Mouse (Mus musculus): ENCODE data around the gene Xpnpep1.
A peak's percentile ranks its signal among the peaks of the same experiment; 100 is the strongest.

The Xpnpep1 gene

DNA sequence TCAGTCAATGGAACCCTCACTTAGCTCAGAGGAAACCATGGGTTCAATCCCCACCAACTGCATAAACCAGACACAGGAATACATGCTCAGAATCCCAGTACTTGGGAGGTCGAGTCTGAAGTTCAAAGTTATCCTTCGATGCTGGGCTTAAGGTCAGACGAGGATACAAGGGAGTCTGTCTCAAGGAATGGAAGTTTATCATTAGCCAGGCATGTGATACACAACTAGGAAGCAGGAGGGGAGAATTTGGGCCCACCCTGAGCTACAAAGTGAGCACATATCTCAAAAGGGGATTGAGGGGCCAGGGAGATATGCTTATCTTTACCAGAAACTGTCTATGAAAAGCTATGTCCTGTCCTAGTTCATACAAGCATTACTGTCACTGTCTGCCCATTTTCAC is 7.4 kb downstream of the Xpnpep1 start:
- no peak for DNase-seq (ENCODE audit: low spot score in 2 of 2)

DNA sequence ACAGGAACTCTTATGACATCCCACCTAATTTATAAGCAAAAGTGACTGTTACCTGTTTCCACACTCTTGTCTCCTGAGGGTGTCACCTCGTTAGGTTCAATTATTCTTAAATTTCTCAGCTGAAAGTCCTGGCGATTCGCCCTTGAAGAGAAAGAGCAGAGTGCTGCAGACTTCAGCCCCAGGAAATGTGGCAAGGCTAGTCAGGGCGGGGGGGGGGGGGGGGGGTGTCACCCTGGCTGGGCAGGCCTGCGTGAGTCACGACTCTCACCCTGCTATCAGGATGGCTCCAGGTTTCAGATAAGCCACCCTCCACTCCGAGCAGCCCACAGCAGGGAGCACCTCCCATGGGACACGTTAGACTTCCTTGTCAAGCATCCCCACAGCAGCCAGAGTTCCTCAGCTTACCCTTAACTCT is 8.1 kb downstream of the Xpnpep1 start:
- no peak for DNase-seq (ENCODE audit: low spot score in 2 of 2)

DNA sequence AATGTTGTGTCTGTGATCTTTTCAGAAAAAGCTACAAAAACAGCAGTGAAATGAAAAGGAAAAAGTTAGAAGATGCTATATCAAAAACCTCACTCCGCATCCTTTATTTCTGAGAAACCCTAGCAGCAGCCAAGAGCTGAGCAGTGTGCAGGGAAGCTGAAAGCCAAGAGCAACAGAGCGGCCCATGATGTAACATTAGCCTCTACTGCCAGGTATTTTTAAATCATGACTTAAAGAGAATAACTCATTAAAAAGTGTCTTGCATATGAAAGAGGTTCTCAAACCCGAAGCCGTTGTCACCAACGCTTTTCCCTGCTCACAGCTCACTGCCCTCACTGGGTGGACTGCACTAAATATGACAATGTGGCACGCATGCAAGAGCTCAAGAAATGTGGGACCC is 9.7 kb downstream of the Xpnpep1 start:
- no peak for DNase-seq (ENCODE audit: low spot score in 2 of 2)

DNA sequence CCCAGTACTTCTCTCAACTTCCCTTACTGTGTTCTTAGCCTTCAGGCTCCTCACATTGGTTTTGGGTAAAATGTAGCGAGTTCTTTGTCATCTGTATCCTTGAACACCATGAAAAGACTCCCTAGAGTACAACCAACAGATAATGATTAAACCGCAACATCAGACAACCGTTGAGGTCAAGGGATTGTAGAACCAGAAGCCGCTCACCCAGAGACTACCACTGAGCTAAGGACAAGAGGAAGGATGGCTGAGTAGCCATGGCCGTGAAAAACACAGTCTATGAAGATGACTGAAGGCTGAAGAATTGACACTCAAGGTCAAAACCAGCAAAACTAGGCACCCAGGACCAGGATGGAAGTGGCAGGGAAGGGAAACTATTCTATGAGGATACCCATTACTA is 10.3 kb downstream of the Xpnpep1 start:
- DNase-seq (ENCODE audit: low spot score in 2 of 2): no peak

DNA sequence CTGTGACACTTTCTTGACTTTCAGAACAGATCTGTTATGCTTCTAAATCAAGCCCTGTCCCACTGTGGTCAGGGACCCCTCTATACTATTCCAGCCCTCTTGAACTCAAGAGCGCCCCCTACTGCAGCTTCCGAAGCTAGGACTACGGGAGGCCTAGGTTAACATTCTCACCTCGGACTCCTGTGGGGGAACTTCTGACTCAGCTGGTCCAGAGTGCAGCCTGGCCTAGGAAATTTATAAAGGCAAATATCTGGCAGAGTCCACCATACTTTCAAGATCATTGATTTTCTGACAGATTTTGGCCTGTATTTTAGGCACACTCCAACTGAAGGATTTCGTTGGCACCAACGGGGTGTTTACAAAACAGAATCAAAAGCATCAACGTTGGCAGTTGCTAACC is 11.0 kb downstream of the Xpnpep1 start:
- DNase-seq (ENCODE audit: low spot score in 2 of 2): no peak

DNA sequence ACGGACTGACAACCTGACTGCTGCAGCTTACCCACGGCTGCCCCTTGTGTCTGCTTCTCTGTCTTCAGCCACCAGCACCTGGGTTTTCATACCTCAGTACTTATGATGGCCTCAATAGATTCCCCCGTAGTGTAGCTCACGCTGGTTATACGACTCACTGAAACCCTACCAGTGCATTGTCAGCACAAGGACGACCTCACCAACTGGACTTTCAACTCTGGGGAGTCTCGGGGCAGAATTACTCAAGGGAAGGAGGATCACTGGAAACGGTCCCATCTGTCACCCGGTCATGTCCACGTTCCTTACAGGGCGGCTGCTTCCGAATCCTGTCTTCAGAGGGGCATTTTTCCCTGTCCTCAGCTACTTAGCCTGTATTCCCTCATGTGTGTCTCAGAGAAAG is 11.8 kb downstream of the Xpnpep1 start:
- DNase-seq (ENCODE audit: low spot score in 2 of 2): no peak

DNA sequence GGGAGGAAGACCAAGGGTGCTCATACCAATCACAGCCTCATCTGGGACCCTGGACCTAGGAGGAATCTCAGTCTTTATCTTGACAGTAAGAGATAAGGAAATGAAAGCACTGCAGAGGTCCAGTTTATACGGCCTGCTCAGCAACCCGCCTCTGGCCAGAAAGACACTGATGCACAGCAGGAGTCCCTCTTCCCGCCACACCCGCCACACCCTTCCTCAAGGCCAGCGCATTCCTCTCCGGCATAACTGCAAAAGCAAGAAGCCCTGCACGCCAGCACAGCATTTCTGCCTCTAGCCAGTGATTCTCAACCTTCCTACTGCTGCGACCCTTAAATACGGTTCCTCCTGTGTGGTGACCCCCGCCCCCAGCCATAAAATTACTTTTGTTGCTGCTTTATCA is 16.8 kb downstream of the Xpnpep1 start:
- DNase-seq (ENCODE audit: low spot score in 2 of 2): no peak

DNA sequence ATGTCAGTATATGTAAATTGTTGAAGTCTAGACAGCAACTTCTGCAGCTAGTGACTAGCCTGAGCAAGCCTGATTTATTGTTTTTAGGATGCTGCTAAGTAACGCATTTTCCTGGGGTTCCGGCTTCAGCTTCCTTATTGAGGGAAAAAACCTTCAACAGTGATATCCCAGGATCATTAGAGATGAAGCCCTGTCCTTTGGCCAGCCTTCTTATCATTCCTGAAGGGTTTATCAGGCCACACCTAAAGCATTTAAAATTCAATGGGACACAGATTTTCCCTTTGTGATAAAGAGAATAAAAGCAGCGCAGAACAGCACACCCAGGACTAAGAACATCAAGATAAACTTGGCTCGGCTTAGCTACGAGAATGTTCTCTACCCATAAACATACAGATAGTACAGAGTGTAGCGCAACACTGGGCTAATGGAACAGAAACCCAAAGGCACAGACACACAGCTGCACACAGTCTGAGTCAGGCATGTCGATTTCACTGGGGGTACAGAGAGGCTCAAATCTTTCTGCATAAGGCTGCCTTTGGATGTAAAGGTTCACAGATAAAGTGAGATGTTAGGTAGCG is 17.9 kb downstream of the Xpnpep1 start:
- no peak for DNase-seq (ENCODE audit: low spot score in 2 of 2)

DNA sequence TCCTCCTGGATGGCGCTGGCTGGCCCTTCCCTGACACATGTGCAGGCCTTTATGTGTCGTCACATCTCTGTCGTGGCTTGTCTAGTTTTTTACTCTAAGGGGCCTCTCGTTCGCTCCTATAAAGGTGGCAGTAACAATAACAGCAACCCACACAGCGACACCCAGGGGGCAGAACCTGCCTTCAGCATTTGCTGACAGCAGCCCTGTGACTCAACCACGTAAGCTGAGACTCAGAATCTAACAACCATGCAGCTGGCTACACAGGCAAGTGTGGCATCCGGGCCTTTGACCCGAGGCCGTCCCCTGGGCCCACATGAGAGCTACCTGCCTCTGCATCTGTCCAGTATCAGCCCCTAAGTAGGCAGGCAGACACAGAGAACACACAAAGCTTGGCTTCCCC is 18.5 kb downstream of the Xpnpep1 start:
- no peak for DNase-seq (ENCODE audit: low spot score in 2 of 2)

DNA sequence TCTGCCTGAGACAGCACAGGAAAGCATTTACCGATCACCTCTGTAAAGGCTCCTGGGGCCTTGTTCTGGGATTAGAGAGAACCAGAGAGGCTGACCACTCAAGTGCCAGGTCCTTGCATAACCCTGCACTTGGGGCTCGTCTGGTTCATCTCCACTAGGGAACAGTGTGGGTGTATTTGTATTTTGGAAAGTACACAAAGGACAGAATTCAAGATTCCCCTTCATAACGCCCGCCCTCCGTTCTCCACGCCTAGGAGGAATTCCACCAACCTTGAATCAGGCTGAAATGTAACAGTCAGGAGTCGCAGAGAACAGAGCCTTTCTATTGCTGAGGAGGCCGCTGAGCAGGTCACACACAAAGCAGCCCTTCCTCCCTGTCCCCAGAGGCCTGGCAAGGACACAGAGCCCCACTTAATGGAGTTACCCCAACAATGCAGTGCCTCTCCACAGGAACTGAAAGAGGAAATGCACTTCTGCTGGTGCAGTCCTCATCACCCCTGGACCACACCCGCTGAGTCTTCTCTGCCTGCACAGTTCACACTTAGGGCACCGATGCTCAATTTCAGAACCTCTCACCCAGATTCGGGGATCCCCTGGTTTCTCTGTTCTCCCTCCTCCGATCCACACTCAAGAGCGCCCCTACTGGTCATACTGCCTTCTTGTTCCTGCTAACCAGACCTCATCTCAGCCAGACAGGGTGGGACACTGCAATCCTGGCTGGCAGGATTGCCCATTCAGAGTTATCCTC is 20.1 kb downstream of the Xpnpep1 start:
- DNase-seq (ENCODE audit: low spot score in 2 of 2): peak; percentile 61 to 64

DNA sequence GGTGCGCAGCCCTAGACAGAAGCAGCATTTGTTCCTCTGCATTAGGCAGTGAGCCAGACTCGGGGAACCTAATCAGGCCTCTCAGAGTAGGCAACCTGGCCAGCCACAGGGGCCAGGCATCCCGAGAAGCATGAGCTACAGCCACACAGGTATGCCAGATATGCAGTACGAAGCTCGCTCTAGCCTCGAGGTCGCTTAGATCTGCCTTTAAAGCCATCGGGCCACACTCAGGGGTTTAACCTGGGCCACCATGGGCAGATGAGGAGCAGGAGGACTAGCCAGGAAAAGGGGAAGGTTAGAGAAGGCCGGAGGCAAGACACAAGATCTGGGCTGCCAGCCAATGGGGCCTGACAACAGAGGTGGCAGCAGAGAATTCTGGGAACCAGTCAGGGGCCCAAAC is 22.1 kb downstream of the Xpnpep1 start:
- DNase-seq (ENCODE audit: low spot score in 2 of 2): peak in 1 of 2 experiments; percentile 51

DNA sequence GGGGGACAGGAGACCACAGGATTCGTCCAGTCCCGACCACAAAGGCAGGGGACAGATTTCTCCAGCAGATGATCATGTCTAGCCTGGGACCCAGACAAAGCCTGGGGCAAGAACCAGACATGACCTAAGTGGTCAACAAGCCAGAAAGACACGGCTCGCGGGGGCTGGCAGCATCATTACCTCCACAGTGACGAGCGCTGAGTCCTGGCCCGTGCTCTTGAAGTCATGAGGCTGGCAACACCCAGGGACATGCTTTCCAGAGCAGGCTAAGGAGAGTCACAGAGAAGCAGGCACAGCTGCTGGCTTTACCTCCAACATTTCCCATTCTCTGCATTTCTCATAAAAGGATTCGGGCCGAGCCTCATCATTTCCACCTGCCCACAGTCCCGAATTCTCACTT is 22.8 kb downstream of the Xpnpep1 start:
- DNase-seq (ENCODE audit: low spot score in 2 of 2): peak in 1 of 2 experiments; percentile 42

DNA sequence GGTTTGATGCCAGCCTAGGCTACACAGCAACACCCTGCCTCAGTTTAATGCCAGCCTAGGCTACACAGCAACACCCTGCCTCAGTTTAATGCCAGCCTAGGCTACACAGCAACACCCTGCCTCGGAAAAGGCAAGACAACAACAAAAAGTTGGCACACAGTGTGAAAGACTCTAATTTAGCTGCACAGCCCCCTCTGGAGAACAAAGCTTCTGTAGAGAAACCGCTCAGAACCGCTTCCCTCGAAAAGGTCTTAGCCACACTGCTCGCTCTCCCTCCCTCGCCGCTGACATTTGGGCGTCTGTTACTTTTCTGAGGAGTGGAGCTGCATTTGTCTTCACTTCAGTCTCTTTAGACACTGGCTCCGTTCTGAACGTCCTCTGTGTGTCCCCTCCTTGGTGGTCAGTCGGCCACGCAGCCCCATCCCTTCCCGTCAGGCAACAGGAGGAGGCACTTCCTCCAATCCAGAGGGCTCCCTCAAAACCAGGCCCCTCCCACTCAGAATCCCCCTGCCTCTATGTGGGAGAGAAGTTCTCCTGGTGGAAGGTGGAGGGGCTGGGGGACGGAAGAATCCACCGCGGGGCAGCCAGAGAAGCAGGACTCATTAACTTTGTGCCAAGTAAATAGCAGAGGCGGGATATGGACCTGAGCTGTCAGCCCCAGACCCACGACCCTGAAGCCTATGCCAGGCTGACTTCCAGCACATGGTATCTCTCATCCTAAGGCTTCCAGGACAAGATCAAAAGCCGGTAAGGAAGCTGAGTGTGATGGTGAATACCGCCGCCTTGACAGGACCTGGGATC is 24.9 kb downstream of the Xpnpep1 start:
- no peak for DNase-seq (ENCODE audit: low spot score in 2 of 2)

DNA sequence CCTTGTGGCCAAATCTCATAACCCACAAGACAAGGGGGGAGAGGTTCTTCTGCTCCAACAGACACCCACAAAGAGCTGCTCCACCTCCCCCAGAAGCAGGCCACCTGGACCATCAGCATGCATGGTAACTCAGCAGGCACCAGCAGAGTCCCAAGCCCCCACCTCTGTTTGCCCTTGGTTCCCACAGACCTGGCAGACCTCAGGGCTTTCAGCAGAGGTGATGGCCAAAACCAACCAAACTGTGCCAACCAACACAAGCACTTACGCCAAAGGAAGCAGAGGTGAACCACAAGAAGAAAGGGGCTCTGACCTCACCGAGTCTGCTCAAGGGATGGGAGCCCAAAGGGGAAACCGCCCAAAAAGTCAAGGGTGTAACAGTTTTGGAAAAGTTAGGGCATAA is 26.3 kb downstream of the Xpnpep1 start:
- peak; percentile 67 to 73 for DNase-seq (ENCODE audit: low spot score in 2 of 2)

DNA sequence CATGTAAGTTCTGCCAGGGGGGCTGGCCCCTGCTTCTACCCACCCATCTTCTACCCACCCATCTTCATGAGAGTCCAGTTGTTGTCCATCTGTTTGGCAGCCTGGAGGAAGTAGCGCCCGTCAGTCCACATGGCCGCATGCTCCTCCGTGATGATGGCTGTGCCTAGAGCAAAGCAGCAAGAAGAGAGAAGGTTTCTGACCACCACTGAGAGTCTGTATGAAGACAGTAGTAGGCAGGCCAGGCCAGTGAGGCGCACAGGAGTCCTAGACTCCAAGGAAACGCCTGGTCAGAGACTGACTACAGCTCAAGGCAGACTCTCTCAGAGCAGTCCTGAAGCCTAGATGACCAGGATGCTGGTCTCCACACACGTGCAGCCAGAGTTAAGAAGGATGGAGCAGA is 26.7 kb downstream of the Xpnpep1 start:
- DNase-seq (ENCODE audit: low spot score in 2 of 2): no peak

DNA sequence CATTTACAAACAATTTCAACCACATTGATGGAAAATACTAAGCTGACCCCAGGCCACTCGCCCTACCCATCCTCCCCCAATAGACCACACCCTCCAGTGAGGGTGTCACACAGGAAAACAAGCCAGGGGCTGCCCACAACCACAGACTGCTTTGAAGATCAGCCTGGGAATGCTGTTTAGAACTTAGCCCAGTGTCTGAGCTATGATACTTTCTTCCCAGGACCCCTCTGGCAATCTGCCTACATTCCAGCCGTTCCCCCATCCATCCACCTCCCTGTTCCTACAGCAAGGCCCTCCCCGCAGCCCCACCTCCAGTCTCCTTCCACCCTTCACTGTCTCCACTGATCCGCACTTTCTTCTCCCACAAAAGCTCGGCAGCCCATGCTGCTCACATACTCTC is 29.1 kb downstream of the Xpnpep1 start:
- no peak for DNase-seq (ENCODE audit: low spot score in 2 of 2)

DNA sequence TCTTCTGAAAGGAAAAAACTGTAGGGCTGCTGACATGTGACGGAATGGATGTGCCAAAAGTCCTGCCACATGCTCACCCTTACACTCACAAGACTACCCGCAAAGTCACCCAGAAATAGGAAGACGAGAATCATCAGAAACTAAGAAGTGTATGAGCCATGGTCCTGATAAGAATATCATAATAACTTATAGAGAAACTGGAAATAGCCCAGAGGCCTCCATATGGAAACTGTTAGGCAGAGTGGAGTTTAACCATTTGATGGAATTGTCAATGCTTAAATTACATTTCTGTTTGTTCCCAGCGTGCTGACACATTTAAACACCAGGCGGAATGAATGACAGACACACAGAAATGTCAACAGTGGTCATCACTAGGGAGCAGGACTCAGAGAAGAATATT is 31.1 kb downstream of the Xpnpep1 start:
- no peak for DNase-seq (ENCODE audit: low spot score in 2 of 2)

DNA sequence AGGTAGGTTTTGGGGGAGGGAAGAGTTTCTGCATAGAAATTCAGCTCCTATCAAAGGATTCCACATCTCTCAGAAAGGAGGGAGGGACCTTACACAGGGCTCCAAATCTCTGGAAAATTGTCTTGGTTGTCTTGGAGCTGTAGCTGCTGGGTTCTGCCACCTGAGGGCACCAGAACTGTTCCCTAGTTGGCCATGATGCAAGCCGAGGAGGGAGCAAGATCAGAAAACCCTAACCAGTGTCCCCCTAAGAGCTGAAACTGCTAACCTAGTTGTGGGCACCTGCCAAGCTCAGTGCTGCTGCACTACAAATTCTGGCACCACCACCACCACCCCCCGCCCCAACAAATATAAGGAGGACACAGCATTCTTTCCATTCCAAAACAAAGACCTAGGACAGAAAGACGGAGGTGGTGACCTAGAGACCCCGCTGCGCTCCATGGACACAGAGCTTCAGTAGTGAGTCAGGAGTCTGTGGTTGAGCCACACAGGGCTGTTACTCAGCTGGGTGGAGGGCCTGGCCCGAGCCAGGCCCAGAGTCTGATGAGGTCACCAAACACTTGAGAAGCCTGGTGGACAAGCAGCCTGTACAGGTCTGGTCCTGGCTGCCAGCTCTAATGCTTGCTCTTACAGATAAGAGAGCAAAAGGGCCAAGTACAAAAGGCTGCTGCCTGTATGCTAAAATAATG is 31.9 kb downstream of the Xpnpep1 start:
- peak; percentile 59 to 76 for DNase-seq (ENCODE audit: low spot score in 2 of 2)

DNA sequence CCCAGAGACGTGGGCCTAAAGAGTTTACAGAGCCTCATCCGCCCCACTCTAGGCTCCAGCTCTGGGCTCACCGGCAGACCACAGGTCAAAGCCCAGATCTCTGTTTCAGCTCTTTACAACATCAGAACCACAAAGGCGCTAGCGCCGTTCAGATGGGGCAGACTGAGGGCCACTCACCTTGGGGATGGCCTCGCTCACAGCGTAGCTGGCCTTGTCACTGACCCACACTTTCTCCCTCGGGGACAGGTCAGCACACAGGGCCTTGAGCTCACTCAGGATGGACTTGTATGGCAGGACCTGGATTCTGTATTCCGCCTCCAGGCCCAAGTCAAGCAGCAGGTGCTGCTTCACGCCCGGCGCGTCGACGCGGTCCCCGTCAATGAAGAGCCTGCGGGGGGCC is 34.0 kb downstream of the Xpnpep1 start:
- no peak for DNase-seq (ENCODE audit: low spot score in 2 of 2)

DNA sequence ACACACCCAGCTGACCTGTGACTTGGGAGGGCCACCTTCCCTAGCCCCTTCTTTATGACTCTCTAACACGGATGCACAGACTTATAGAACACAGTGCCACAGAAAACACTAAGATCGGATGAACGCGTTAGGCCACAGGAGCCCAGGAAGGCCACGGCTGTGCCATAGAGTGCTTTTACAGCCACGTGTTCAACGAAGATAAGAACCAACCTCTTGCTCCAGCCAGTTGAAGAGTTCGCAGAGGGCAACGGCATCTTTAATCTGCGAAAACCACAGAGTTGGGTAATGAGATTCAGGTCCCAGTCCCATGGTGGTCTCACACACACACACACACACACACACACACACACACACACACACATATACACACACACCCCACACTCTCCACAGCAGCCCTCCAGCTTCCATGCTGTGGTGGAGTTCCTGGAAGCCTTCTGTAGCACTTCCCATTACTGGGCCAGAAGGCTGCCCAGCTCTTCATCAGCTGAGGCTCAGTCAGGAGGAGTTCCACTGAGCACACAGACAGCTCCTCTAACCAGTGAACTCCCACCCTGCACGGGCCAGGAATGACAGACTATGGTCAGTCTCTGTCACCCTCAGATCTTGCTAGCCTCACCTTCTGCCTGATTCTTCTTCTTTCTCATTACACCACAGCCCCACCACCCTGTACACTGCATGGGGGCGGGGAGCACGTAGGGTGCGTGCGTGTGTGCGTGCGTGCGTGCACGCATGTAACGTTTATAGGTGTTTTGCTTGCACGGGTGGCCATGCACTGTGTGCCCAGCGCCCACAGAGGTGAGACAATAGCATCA is 36.3 kb downstream of the Xpnpep1 start:
- no peak for DNase-seq (ENCODE audit: low spot score in 2 of 2)

All from heart, adult 9 months (tissue).